Mouse (Mus musculus) liver, embryonic 16.5 days (tissue): Measurements from ENCODE around the gene Wdr41. TPM values are rescaled to one million over a fixed set of nuclear protein-coding genes. Genes with fewer than 3 reads are reported as not detected.

Experiments
- polyA plus RNA-seq: library from polyadenylated mRNA; unstranded; fragments of >200 nt; fragmentation: Nextera tagmentation; extraction: Ambion mirVana; gene quantifications from 2 replicates; pipeline ENCODE4 v1.2.1, GENCODE M21; 2015

Gene Wdr41
- polyA plus RNA-seq, 1 experiment from 2014 or later, result 5.3 TPM

Other genes starting within 250 kb of the Wdr41 start
- gene Tbca, start 187.4 kb upstream of the Wdr41 start, polyA plus RNA-seq, result 82.7 and 94.2 TPM in 2 replicates
- not detected in 2 replicates for gene Otp, start 100.7 kb upstream of the Wdr41 start, polyA plus RNA-seq